Mouse (Mus musculus) hindbrain, embryonic 13.5 days (tissue): ENCODE measurements around the gene B4galnt1. TPM values are rescaled to one million over a fixed set of nuclear protein-coding genes. Genes with fewer than 3 reads are reported as not detected.

Source experiments
- ATAC-seq: fragments of 200-750 bp; cut with Nextera tagmentation; 2 replicates; pipeline ENCODE4 v1.8.0; 2017; ENCODE audit warnings: moderate TSS enrichment; ENCODE audit not compliant: low FRiP score
- H3K27ac ChIP-seq: fragments of 300-500 bp; sonication (generic); 2 replicates; pipeline ENCODE4 v1.5.1; 2015; ENCODE audit warnings: inconsistent platforms, mild to moderate bottlenecking, moderate library complexity
- H3K27me3 ChIP-seq: fragments of 300-500 bp; sonication (generic); 2 replicates; pipeline ENCODE4 v1.6.1; 2015; ENCODE audit warnings: mild to moderate bottlenecking, inconsistent platforms
- H3K36me3 ChIP-seq: fragments of 300-500 bp; sonication (generic); 2 replicates; pipeline ENCODE4 v1.6.1; 2015; ENCODE audit warnings: mild to moderate bottlenecking, inconsistent platforms
- H3K4me1 ChIP-seq: fragments of 300-500 bp; sonication (generic); replicated peaks from 2 replicates; pipeline ENCODE4 v1.6.1; 2015; ENCODE audit warnings: inconsistent platforms
- H3K4me2 ChIP-seq: fragments of 300-500 bp; sonication (generic); 2 replicates; pipeline ENCODE4 v1.6.1; 2015; ENCODE audit warnings: inconsistent platforms, mild to moderate bottlenecking, moderate library complexity
- H3K4me3 ChIP-seq: fragments of 300-500 bp; sonication (generic); 2 replicates; pipeline ENCODE4 v1.5.1; 2015; ENCODE audit warnings: mild to moderate bottlenecking, inconsistent platforms
- H3K9ac ChIP-seq: fragments of 300-500 bp; sonication (generic); 2 replicates; pipeline ENCODE4 v1.6.1; 2015; ENCODE audit warnings: mild to moderate bottlenecking, inconsistent platforms
- H3K9me3 ChIP-seq: fragments of 300-500 bp; sonication (generic); 2 replicates; pipeline ENCODE4 v1.6.1; 2016; ENCODE audit warnings: inconsistent platforms
- WGBS: fragments of 180-500 bp; shearing (Covaris S2); methylation state at CpG from one replicate; pipeline ENCODE4 v1.1.7; 2015; 5-methylcytosine and 5-hydroxymethylcytosine counted together
- polyA plus RNA-seq: library from polyadenylated mRNA; unstranded; fragments of >200 nt; fragmentation: Nextera tagmentation; extraction: Ambion mirVana; gene quantifications from 2 replicates; pipeline ENCODE4 v1.2.1, GENCODE M21; 2015

B4galnt1 gene
- polyA plus RNA-seq, 1 experiment from 2014 or later = 40.6 TPM

DNA sequence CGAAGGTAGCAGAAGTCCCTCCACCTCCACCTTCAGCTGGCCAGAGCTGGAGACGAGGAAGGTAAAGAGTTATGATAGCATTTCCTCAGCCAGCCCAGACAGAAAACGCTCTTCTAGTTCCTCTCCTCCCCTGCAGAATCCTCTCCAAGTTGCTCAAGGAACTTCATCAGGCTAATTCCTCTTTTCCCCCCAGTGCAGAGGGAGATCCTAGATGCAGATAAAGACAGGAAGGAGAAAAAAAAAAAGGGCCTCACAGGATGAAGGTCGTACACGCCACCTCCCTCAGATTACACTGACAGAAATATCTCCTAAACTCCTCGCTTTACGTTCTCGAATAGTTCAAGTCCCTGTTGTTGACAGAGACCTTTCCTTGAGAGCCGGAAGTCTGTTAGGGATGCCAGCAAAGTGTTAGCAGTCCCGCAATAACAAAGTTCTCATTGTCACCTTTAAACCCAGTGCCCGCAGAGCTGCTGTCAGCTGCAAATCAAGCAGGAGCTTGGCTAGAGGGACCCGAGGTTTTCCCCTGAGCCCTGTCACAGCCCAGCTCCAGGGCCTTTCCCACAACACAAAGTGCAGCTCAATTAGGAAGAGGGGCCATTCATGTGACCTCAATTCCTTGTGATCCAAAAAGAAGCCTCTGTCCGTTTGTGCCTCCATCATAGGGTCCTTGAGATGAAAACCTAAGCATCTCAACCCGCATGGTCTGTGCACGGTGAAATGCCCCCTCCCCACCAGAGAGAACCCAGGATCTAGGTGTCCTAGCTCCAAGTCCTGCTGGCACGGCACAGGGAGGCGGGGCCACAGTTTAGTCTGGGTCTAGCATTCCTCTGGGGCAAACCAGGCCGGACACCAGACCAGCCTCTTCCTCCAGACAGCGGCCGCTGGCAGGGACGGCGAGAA is 29.7 kb downstream of the B4galnt1 start:
- Histone ChIP-seq H3K4me2 (peak overlapping the region; percentile 86), H3K27ac (peak overlapping the region; percentile 94), H3K36me3 (peaks cover 50% of the 10 kb centered on the region), H3K9ac (peak overlapping the region; percentile 97), H3K4me3 (peak overlapping the region; percentile 86), H3K4me1 (peaks cover 54% of the 10 kb centered on the region), H3K27me3 (no peaks in the 10 kb centered on the region), H3K9me3 (no peaks in the 10 kb centered on the region)
- ATAC-seq = peak; percentile 50; the same call in 1 of the 2 replicates
- 23% methylated on average over 22 of the region's 22 CpGs for WGBS

DNA sequence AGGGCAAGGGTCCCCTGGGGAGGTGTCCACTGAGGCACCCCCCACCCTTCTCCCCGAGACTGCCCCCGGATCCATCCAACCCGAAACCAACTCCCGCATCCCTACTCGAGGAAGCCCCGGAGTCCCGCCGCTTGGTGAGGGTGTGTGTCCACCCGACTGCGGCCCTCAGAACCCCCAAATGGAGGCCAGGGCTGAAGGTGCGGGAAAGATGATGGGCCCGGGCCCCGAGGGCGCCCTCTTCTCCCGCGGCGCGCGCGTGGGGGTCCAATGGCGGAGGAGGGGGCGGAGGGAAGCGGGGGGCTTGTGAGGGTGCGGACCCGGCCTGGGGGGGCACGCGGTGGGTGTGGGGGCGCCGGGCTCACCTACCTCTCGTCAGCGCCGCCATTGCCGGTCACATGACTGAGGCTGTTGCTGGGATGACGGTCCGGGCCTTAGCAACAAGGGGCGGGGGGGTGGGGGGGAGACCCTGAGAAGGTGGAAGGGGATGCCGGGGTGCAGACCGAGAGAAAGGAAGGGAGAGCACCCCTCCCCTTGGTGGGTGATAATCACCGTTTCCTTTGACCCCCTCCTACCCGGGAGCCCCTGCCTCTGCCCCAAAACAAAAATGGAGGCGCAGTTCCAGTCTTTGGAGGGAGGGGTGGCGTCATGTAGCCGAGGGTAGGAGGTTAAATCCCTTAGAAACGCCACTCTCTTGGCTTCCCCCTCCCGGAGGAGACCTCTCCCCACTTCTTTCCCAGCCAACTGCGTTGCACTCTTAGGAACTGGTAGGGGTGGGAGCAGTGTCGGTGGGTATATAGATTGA is 30.5 kb downstream of the B4galnt1 start, which contains the start of gene Dtx3:
Dtx3 (minus strand) TSS at position 401 of the 802 bp plus-strand sequence.
- H3K9ac ChIP-seq = peak within 1 kb of the TSS; percentile 97
- H3K27ac ChIP-seq = peak within 1 kb of the TSS; percentile 94
- under 1% methylated on average over 44 of the region's 47 CpGs for WGBS
- peaks cover 46% of the 10 kb centered on the region for H3K4me1 ChIP-seq
- peak within 1 kb of the TSS; percentile 86 for H3K4me2 ChIP-seq
- no peaks in the 10 kb centered on the region for H3K9me3 ChIP-seq
- peaks cover 57% of the 10 kb centered on the region for H3K36me3 ChIP-seq
- H3K4me3 ChIP-seq = peak within 1 kb of the TSS; percentile 86
- no peaks in the 10 kb centered on the region for H3K27me3 ChIP-seq
- ATAC-seq = peak; percentile 58

DNA sequence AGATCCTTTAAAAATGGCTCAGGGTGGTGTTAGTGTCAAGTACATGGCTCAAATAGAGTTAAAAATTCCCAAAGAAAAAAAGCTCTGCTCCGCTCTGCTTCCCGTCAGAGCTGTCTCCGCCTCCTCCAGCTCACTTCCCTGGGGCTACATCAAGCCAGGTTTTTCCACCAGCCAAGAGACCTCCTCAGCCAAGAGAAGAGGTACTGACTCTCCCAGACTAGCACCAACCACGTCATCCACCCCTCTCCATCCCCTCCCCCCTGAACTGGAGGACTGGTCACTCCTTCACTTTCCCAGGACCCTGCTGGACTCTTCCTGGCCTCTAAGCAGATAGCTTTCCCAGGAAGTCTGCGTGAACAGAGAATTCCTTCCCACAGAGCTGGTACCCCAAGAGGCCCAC is 31.4 kb downstream of the B4galnt1 start:
- 4% methylated on average over 5 of the region's 5 CpGs for WGBS
- H3K36me3 ChIP-seq = peaks cover 54% of the 10 kb centered on the region
- H3K9ac ChIP-seq = peak overlapping the region; percentile 97
- peak overlapping the region; percentile 86 for H3K4me3 ChIP-seq
- peak overlapping the region; percentile 94 for H3K27ac ChIP-seq
- peaks cover 38% of the 10 kb centered on the region for H3K4me1 ChIP-seq
- no peaks in the 10 kb centered on the region for H3K27me3 ChIP-seq
- peak overlapping the region; percentile 86 for H3K4me2 ChIP-seq
- H3K9me3 ChIP-seq = no peaks in the 10 kb centered on the region
- ATAC-seq = peak; percentile 37

DNA sequence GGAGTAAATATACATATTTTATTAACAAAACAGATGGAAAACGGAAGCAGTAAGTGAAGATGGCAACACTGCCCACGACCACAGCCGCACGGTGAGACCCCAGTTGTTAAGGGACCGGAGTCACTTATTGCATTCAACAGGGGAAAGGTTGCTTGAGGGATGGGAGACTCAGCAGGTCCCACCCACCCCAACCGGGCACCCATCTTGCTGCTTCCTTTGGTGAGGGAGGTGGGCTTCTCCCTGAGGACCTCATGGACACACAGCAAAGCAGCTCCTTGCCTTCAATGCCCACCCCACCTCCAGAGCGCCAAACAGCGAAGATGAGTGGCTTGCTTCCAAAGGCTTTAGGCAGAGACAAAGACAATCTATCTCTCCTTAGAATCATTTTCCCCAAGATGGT is 32.1 kb downstream of the B4galnt1 start:
- WGBS = 93% methylated on average over 8 of the region's 8 CpGs
- Histone ChIP-seq H3K4me1 (peaks cover 37% of the 10 kb centered on the region), H3K4me2 (no peak overlapping the region), H3K9me3 (no peaks in the 10 kb centered on the region), H3K9ac (no peak overlapping the region), H3K36me3 (peaks cover 59% of the 10 kb centered on the region), H3K4me3 (no peak overlapping the region), H3K27me3 (no peaks in the 10 kb centered on the region), H3K27ac (peak overlapping the region; percentile 35; the same call in 1 of the 2 replicates)
- ATAC-seq = no peak

DNA sequence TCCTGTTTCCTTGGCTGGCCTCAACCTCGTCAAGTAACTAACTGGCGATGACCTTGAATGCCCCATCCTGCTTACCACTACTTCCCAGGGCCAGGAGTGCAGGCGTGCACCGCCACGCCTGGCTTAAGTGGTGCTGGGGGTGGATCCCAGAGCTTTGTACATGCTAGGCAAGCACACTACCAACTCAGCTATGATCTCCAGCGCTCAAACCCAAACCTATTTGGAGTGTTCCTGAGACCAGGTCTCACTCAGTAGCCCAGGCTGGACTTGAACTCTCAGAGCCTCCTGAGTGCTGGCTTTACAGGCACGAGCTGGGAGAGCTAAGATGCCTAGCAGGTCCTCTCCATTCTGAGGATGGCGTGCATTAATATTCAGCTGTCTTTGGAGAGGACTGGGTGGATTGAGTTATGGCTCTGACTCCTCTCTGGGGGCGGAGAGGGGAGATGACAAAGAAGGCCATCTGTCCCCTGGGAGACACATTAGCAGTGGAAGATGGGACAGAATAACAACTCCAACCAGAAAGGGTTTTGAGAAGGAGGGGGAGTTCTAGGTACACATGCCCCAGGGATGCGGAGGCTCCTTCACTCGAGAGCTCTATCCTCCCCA is 32.6 kb downstream of the B4galnt1 start:
- Histone ChIP-seq H3K27ac (no peak overlapping the region; the same call in 1 of the 2 replicates), H3K4me1 (peaks cover 33% of the 10 kb centered on the region), H3K9ac (0 out of 2 replicates have a peak overlapping the region, but pooled peaks have one; percentile 9), H3K9me3 (no peaks in the 10 kb centered on the region), H3K4me2 (no peak overlapping the region), H3K27me3 (no peaks in the 10 kb centered on the region), H3K4me3 (no peak overlapping the region), H3K36me3 (peaks cover 59% of the 10 kb centered on the region)
- 75% methylated on average over 11 of the region's 11 CpGs for WGBS
- ATAC-seq = no peak

DNA sequence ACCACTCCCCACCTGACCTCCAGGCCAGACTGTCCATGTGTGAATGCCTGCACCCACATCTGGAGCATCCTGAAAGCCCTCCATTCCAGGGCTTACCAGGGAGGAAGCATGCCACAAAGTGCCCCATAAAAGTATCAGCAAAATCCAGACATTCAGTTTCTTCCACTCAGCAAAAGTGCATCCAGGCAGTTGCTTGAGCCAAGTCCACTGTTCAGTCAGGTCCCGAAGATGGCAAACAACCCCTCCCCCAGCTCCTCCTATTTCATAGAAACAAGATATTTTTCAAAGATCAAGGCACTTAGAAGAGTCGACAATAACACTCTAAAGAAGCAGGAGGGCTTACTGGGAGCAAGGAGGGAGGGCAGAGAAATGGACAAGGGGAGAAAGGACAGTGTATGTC is 33.5 kb downstream of the B4galnt1 start:
- H3K4me3 ChIP-seq = no peak overlapping the region

DNA sequence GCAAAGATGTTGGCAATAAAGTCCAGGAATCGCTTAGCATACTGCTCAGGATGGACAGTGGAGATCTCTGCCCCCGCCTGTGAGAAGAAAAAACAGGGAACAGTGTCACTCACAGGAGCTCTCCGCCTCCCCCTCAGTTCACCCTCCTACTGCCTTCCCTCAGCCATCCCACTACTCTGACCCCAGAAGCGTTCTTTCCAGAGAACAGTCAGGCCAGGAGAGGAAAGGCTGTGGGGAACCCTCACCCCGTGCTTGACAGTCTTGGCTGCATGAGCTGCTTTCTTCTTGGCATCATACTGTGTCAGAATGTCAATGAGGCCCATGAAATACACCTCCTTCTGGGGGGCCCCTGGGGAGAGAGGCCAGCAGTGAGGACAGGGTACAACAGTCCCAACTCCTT is 34.0 kb downstream of the B4galnt1 start:
- peak overlapping the region; percentile 24; the same call in 1 of the 2 replicates for H3K9ac ChIP-seq
- H3K36me3 ChIP-seq = peaks cover 66% of the 10 kb centered on the region
- 68% methylated on average over 5 of the region's 5 CpGs for WGBS
- no peaks in the 10 kb centered on the region for H3K9me3 ChIP-seq
- no peak overlapping the region for H3K27ac ChIP-seq
- no peak for ATAC-seq
- H3K4me1 ChIP-seq = peaks cover 24% of the 10 kb centered on the region
- H3K27me3 ChIP-seq = no peaks in the 10 kb centered on the region
- no peak overlapping the region for H3K4me3 ChIP-seq
- H3K4me2 ChIP-seq = no peak overlapping the region

More for the DNA sequence above, 33.5 kb downstream of the B4galnt1 start:
- H3K4me2 ChIP-seq = no peak overlapping the region
- no peak for ATAC-seq
- no peaks in the 10 kb centered on the region for H3K27me3 ChIP-seq
- 76% methylated on average over 2 of the region's 2 CpGs for WGBS
- H3K9ac ChIP-seq = no peak overlapping the region
- H3K9me3 ChIP-seq = no peaks in the 10 kb centered on the region
- peaks cover 60% of the 10 kb centered on the region for H3K36me3 ChIP-seq
- H3K27ac ChIP-seq = no peak overlapping the region
- peaks cover 25% of the 10 kb centered on the region for H3K4me1 ChIP-seq

DNA sequence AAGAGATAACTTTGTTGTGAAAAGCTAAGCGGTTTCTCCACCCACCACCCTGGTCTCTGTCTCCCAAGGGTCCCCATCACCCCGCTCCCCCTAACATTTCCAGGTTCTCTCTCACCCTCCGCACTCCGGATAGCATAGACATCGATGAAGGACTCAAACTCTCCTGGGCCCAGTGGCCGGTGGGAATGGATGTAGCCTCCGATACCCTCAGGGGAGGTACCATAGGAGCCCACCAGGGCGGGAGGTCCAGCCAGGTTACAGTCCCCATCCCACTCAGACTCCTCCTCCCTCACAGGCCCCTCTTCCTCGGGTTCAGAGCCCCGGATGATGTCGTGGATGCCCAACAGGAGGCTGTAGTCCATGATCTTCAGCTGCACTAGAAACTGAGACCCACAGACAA is 34.4 kb downstream of the B4galnt1 start:
- ATAC-seq = no peak
- 87% methylated on average over 11 of the region's 11 CpGs for WGBS

DNA sequence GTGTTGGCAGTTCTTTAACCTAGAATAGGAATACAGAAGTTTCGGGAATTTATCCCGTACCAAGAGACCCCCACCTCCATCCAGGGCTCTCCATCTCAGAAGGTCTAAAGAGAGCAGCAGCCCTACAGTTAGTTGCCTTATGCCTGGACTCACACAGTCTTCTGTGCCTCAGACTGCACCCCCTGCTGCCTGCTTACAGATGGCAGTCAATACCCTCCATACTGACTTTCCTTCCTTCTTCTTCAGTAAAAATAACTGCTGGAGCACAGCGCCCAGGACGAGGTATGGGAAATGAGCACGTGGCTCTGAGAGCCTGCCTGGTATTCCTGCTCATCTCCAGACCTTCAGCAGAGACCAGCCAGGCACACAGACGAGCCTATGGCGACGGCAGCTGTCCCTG is 35.3 kb downstream of the B4galnt1 start:
- no peak overlapping the region for H3K9ac ChIP-seq
- peaks cover 76% of the 10 kb centered on the region for H3K36me3 ChIP-seq
- peaks cover 14% of the 10 kb centered on the region for H3K4me1 ChIP-seq
- no peak overlapping the region for H3K27ac ChIP-seq
- no peaks in the 10 kb centered on the region for H3K9me3 ChIP-seq
- WGBS = 88% methylated on average over 8 of the region's 8 CpGs
- H3K4me2 ChIP-seq = no peak overlapping the region
- ATAC-seq = no peak
- no peak overlapping the region for H3K4me3 ChIP-seq
- no peaks in the 10 kb centered on the region for H3K27me3 ChIP-seq

More for the DNA sequence above, 34.4 kb downstream of the B4galnt1 start:
- Histone ChIP-seq H3K36me3 (peaks cover 68% of the 10 kb centered on the region), H3K9ac (peak overlapping the region; percentile 24; the same call in 1 of the 2 replicates), H3K4me2 (no peak overlapping the region), H3K4me1 (peaks cover 20% of the 10 kb centered on the region), H3K27me3 (no peaks in the 10 kb centered on the region), H3K9me3 (no peaks in the 10 kb centered on the region), H3K4me3 (no peak overlapping the region), H3K27ac (no peak overlapping the region)

DNA sequence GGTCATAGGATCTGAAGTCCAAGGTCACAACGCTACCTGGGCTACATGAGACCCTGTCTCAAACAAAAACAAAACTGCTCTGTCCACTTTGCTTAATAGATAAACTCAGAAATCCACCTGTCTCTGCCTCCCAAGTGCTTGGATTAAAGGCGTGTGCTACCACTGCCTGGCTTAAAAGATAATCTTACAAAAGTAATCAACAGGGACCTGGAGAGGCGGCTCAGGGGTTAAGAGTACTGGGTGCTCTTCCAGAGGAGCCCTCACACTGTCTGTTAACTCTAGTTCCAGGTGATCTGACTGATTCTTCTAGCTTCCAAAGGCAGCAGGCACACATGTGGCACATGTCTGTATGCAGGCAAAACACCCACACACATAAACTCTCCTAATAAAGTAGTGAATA is 38.1 kb downstream of the B4galnt1 start:
- H3K9me3 ChIP-seq = no peaks in the 10 kb centered on the region
- no peak for ATAC-seq
- H3K27ac ChIP-seq = no peak overlapping the region
- H3K9ac ChIP-seq = no peak overlapping the region
- H3K27me3 ChIP-seq = no peaks in the 10 kb centered on the region
- H3K4me1 ChIP-seq = no peaks in the 10 kb centered on the region
- H3K4me2 ChIP-seq = no peak overlapping the region
- no peak overlapping the region for H3K4me3 ChIP-seq
- 94% methylated on average over 3 of the region's 3 CpGs for WGBS
- peaks cover 90% of the 10 kb centered on the region for H3K36me3 ChIP-seq

DNA sequence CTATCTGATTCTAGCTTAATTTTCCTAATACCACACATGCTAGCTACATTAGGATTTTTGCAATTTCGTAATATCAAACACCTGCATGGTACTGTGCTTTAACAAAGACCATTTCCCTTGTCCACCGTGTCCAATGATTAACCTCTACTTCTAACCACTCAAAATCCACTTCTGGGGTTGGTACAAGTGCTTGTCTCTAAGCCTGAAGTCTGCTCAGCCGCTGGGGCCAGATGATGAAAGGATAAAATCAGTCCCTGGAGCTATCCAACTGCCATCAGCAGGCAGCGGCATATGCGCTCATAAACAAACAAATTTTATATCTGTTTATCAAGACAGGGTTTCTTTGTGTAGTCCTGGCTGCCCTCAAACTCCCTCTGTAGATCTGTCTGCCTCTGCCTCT is 39.6 kb downstream of the B4galnt1 start:
- H3K4me1 ChIP-seq = peaks cover 4% of the 10 kb centered on the region; the same call in 1 of the 2 replicates
- H3K27me3 ChIP-seq = no peaks in the 10 kb centered on the region
- no peak overlapping the region; the same call in 1 of the 2 replicates for H3K9ac ChIP-seq
- ATAC-seq = no peak
- H3K36me3 ChIP-seq = peaks cover 83% of the 10 kb centered on the region
- no peaks in the 10 kb centered on the region for H3K9me3 ChIP-seq
- H3K27ac ChIP-seq = no peak overlapping the region
- WGBS = 95% methylated on average over 5 of the region's 5 CpGs
- no peak overlapping the region for H3K4me3 ChIP-seq
- no peak overlapping the region for H3K4me2 ChIP-seq

DNA sequence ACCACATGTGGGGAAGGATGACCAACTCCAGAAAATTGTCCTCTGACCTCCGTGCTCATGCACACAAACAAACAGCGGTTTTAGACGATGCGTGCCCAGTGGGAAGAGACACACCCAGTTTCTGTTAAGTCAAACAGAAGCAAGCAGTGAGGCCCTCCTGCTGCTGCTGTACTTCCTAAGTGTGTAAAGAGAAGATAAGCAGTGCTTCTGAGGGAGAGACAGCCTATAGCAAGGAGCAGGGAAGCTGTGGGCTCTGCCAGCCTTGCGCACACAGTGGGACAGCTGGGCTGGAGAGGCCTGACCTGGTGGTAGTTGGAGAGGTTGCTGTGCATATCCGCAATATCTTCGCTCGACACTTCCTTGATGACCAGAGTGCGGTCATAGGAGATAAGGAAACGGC is 40.3 kb downstream of the B4galnt1 start:
- ATAC-seq = no peak
- Histone ChIP-seq H3K36me3 (peaks cover 75% of the 10 kb centered on the region), H3K4me1 (peaks cover 11% of the 10 kb centered on the region), H3K27me3 (no peaks in the 10 kb centered on the region), H3K9me3 (no peaks in the 10 kb centered on the region), H3K27ac (no peak overlapping the region), H3K9ac (no peak overlapping the region), H3K4me3 (no peak overlapping the region), H3K4me2 (no peak overlapping the region)
- WGBS = 90% methylated on average over 10 of the region's 10 CpGs
